Mouse (Mus musculus): Measurements from ENCODE around the gene Magi2.

Magi2 gene

GRCm38 (mm10) chr5:20537369-20538022, 1310.7 kb downstream of the Magi2 start:
- no peak for TF ChIP-seq GATA4 (IDR thresholded peaks at IDR 0.05; ENCODE audit: insufficient replicate concordance, low read length)

GRCm38 (mm10) chr5:20544374-20544773, 1317.5 kb downstream of the Magi2 start:
- TF ChIP-seq GATA4 (IDR thresholded peaks at IDR 0.05; ENCODE audit: insufficient replicate concordance, low read length): no peak

GRCm38 (mm10) chr5:20559378-20559777, 1332.5 kb downstream of the Magi2 start:
- TF ChIP-seq GATA4 (IDR thresholded peaks at IDR 0.05; ENCODE audit: insufficient replicate concordance, low read length): no peak

- TF ChIP-seq GATA4 (IDR thresholded peaks at IDR 0.05; ENCODE audit: insufficient replicate concordance, low read length): no peak
Measured at GRCm38 (mm10) chr5:20559821-20560220, 1333.0 kb downstream of the Magi2 start.

GRCm38 (mm10) chr5:20568421-20568820, 1341.6 kb downstream of the Magi2 start:
- no peak for TF ChIP-seq GATA4 (IDR thresholded peaks at IDR 0.05; ENCODE audit: insufficient replicate concordance, low read length)

- no peak for TF ChIP-seq GATA4 (IDR thresholded peaks at IDR 0.05; ENCODE audit: insufficient replicate concordance, low read length)
Measured at GRCm38 (mm10) chr5:20568966-20569365, 1342.1 kb downstream of the Magi2 start.

GRCm38 (mm10) chr5:20574816-20575215, 1348.0 kb downstream of the Magi2 start:
- TF ChIP-seq GATA4 (IDR thresholded peaks at IDR 0.05; ENCODE audit: insufficient replicate concordance, low read length): no peak

- TF ChIP-seq GATA4 (IDR thresholded peaks at IDR 0.05; ENCODE audit: insufficient replicate concordance, low read length): no peak
Measured at GRCm38 (mm10) chr5:20575798-20576197, 1349.0 kb downstream of the Magi2 start.

- no peak for TF ChIP-seq GATA4 (IDR thresholded peaks at IDR 0.05; ENCODE audit: insufficient replicate concordance, low read length)
Measured at GRCm38 (mm10) chr5:20576266-20576665, 1349.4 kb downstream of the Magi2 start.

GRCm38 (mm10) chr5:20578666-20579065, 1351.8 kb downstream of the Magi2 start:
- no peak for TF ChIP-seq GATA4 (IDR thresholded peaks at IDR 0.05; ENCODE audit: insufficient replicate concordance, low read length)

- TF ChIP-seq GATA4 (IDR thresholded peaks at IDR 0.05; ENCODE audit: insufficient replicate concordance, low read length): no peak
Measured at GRCm38 (mm10) chr5:20580619-20581018, 1353.8 kb downstream of the Magi2 start.

GRCm38 (mm10) chr5:20582995-20583435, 1356.2 kb downstream of the Magi2 start:
- TF ChIP-seq GATA4 (IDR thresholded peaks at IDR 0.05; ENCODE audit: insufficient replicate concordance, low read length): no peak

- no peak for TF ChIP-seq GATA4 (IDR thresholded peaks at IDR 0.05; ENCODE audit: insufficient replicate concordance, low read length)
Measured at GRCm38 (mm10) chr5:20583639-20584038, 1356.8 kb downstream of the Magi2 start.

GRCm38 (mm10) chr5:20584769-20585168, 1357.9 kb downstream of the Magi2 start:
- TF ChIP-seq GATA4 (IDR thresholded peaks at IDR 0.05; ENCODE audit: insufficient replicate concordance, low read length): no peak

- TF ChIP-seq GATA4 (IDR thresholded peaks at IDR 0.05; ENCODE audit: insufficient replicate concordance, low read length): no peak
Measured at GRCm38 (mm10) chr5:20589731-20590130, 1362.9 kb downstream of the Magi2 start.

- no peak for TF ChIP-seq GATA4 (IDR thresholded peaks at IDR 0.05; ENCODE audit: insufficient replicate concordance, low read length)
Measured at GRCm38 (mm10) chr5:20598196-20598595, 1371.4 kb downstream of the Magi2 start.

Measured in liver, adult (tissue).